Mouse (Mus musculus) heart, postnatal 4 days (tissue): ENCODE data around the gene Cdc16. TPM values are rescaled to one million over a fixed set of nuclear protein-coding genes. Genes with fewer than 3 reads are reported as not detected.
"Not testable (repeated sequence)": the region's sequence is repeated elsewhere in the genome, so short reads cannot be mapped to it uniquely, and the experiment has no call there.

Experiments
- DNase-seq: peaks from one replicate; pipeline ENCODE4 v3.0.0; 2021
- total RNA-seq, 2 experiments: library from RNA; stranded (reverse); gene quantifications; 2 replicates each; pipeline ENCODE4 v1.2.3; 2021

Cdc16 gene
- total RNA-seq = 10 to 100 TPM; 51.9 to 52.1 TPM

- peak; percentile 95 for DNase-seq
Measured at GRCm38 (mm10) chr8:13756982-13757804, at the start of gene Cdc16. Gene Cdc16 (plus strand): TSS chr8:13757676.

- no peak for DNase-seq
Measured at GRCm38 (mm10) chr8:13708514-13708913, 49.0 kb upstream of the Cdc16 start.

- DNase-seq = no peak
Measured at GRCm38 (mm10) chr8:13718980-13719379, 38.5 kb upstream of the Cdc16 start.

GRCm38 (mm10) chr8:13725722-13726121 is 31.8 kb upstream of the Cdc16 start:
- peak; percentile 68 for DNase-seq

GRCm38 (mm10) chr8:13727469-13728094 is 29.9 kb upstream of the Cdc16 start:
- no peak for DNase-seq

- DNase-seq = peak; percentile 44
Measured at GRCm38 (mm10) chr8:13740323-13740770, 17.1 kb upstream of the Cdc16 start.

GRCm38 (mm10) chr8:13740817-13741613 is 16.5 kb upstream of the Cdc16 start:
- no peak for DNase-seq

- not testable (repeated sequence) for DNase-seq
Measured at GRCm38 (mm10) chr8:13746212-13746611, 11.3 kb upstream of the Cdc16 start.

GRCm38 (mm10) chr8:13747626-13748025 is 9.8 kb upstream of the Cdc16 start:
- DNase-seq = no peak

GRCm38 (mm10) chr8:13753680-13754079 is 3.8 kb upstream of the Cdc16 start:
- DNase-seq = peak; percentile 91

GRCm38 (mm10) chr8:13756480-13756879 is 996 bp upstream of the Cdc16 start:
- DNase-seq = no peak

- peak; percentile 56 for DNase-seq
Measured at GRCm38 (mm10) chr8:13757805-13758727, 590 bp downstream of the Cdc16 start.

GRCm38 (mm10) chr8:13769206-13769605 is 11.7 kb downstream of the Cdc16 start:
- no peak for DNase-seq

GRCm38 (mm10) chr8:13780536-13780935 is 23.1 kb downstream of the Cdc16 start:
- DNase-seq = no peak

- peak; percentile 94 for DNase-seq
Measured at GRCm38 (mm10) chr8:13785250-13785763, 27.8 kb downstream of the Cdc16 start, which contains the start of gene Upf3a. Gene Upf3a (plus strand): TSS chr8:13785615.

GRCm38 (mm10) chr8:13785764-13786299 is 28.4 kb downstream of the Cdc16 start:
- peak; percentile 99 for DNase-seq

- DNase-seq = no peak
Measured at GRCm38 (mm10) chr8:13789606-13790005, 32.1 kb downstream of the Cdc16 start.

- no peak for DNase-seq
Measured at GRCm38 (mm10) chr8:13793097-13793745, 35.7 kb downstream of the Cdc16 start.

- DNase-seq = no peak
Measured at GRCm38 (mm10) chr8:13793746-13794101, 36.2 kb downstream of the Cdc16 start.

GRCm38 (mm10) chr8:13797676-13798075 is 40.2 kb downstream of the Cdc16 start:
- no peak for DNase-seq

- no peak for DNase-seq
Measured at GRCm38 (mm10) chr8:13799566-13799965, 42.1 kb downstream of the Cdc16 start.
